Mouse (Mus musculus) telencephalon, adult 2 months (tissue): Measurements from ENCODE around the gene Pik3cb.
A peak's percentile ranks its signal among the peaks of the same experiment; 100 is the strongest.

ENCODE experiments used
- DNase-seq: peaks from one replicate; pipeline ENCODE4 v3.0.0-alpha.2; 2011; ENCODE audit warnings: low read depth, low spot score

Pik3cb gene

GRCm38 (mm10) chr9:99009069-99009897 is 131.1 kb downstream of the Pik3cb start:
- DNase-seq: no peak

GRCm38 (mm10) chr9:99001326-99001725 is 139.1 kb downstream of the Pik3cb start:
- no peak for DNase-seq

- DNase-seq: peak; percentile 39
These were observed 140.5 kb downstream of the Pik3cb start for GRCm38 (mm10) chr9:98999881-99000339.

GRCm38 (mm10) chr9:98994103-98994502 is 146.3 kb downstream of the Pik3cb start:
- DNase-seq: no peak

GRCm38 (mm10) chr9:98987131-98987530 is 153.3 kb downstream of the Pik3cb start:
- no peak for DNase-seq
